Mouse (Mus musculus): ENCODE data around the gene Sh3bgr.

DNA sequence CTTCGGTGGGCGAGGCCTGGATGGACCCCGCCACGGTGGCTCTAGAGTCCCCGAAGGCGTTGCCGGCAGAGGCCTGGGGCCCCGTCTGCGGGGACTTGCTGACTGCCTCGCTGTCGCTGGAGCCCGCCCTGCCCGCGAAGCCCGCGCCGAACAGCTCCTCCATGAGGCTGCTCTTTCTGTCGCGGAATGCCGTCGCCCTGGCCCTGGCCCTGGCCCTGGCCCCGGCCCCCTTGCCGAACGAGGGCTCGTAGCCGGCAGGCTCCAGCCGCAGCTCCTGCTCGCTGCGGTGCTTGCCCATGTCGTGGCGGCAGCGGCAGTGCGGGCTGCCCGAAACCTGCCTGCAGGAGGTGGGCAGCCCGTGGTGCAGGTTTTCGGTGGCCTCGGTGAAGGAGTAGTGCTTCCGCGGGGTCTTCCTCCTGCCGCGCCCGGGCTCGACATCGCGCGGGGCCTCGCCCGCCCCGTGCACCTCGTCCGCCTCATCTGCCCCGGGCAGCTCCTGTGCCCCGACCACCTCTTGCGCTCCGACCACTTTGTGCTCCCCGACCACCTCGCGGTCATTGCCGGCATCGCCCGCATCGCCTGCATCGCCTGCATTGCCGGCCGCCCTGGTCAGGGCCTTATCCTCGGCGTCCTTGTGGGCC is 41.0 kb upstream of the Sh3bgr start:
- TF ChIP-seq CHD2 (IDR thresholded peaks at IDR 0.05; ENCODE audit: low read length): no peak
- no peak for TF ChIP-seq USF1 (IDR thresholded peaks at IDR 0.05; ENCODE audit: low read depth, low read length)
- TF ChIP-seq POLR2AphosphoS2 (IDR thresholded peaks at IDR 0.05; ENCODE audit: low read length): no peak
- no peak for TF ChIP-seq CTCF (IDR thresholded peaks at IDR 0.05 in 2 of 3, conservative IDR thresholded peaks at IDR 0.05 in 1 of 3; ENCODE audit: control insufficient read depth in 1 of 3, insufficient read depth in 1 of 3, low read depth in 2 of 3, low read length in 3 of 3, poor library complexity in 1 of 3, severe bottlenecking in 1 of 3)
- no peak for TF ChIP-seq TCF12 (IDR thresholded peaks at IDR 0.05; ENCODE audit: low read depth, low read length)
- TF ChIP-seq HCFC1 (IDR thresholded peaks at IDR 0.05; ENCODE audit: low read depth, low read length): no peak
- TF ChIP-seq EP300 (IDR thresholded peaks at IDR 0.05; ENCODE audit: low read depth in 1 of 2, low read length in 2 of 2): no peak
- TF ChIP-seq ZC3H11A (IDR thresholded peaks at IDR 0.05; ENCODE audit: low read depth, low read length): no peak
- no peak for TF ChIP-seq BHLHE40 (IDR thresholded peaks at IDR 0.05; ENCODE audit: borderline replicate concordance, low read depth, low read length)

Measured in MEL (cell line).